Mouse (Mus musculus): ENCODE measurements around the gene Nomo1. TPM values are rescaled to one million over a fixed set of nuclear protein-coding genes. Genes with fewer than 3 reads are reported as not detected.

Nomo1 gene
- total and polyA plus RNA-seq, 2 experiments, result 15.3 to 19.7 TPM

GRCm38 (mm10) chr7:46028681-46029080 lies 4.8 kb upstream of the Nomo1 start:
- Histone ChIP-seq H3K27ac (replicated peaks; ENCODE audit: insufficient read depth, low read depth, low read length) (peak overlapping the region; percentile 99), H3K9ac (ENCODE audit: low read depth, low read length) (peak overlapping the region; percentile 72), H3K27me3 (ENCODE audit: control insufficient read depth, insufficient read depth, low read length) (no peaks in the 10 kb centered on the region), H3K4me1 (ENCODE audit: control insufficient read depth, insufficient read depth, low read length) (peaks cover 16% of the 10 kb centered on the region), H3K79me2 (ENCODE audit: control insufficient read depth, insufficient read depth, low read length) (peaks cover 10% of the 10 kb centered on the region), H3K4me3 (ENCODE audit: insufficient read depth, low read depth, low read length) (peak overlapping the region; percentile 67), H3K36me3 (ENCODE audit: control insufficient read depth, insufficient read depth, low read length) (peaks cover 16% of the 10 kb centered on the region)
- DNase-seq (ENCODE audit: extremely low read depth, low read depth, low spot score), result peak; percentile 98
- WGBS, result 29% methylated on average over 10 of the region's 10 CpGs
- TF ChIP-seq POLR2A (IDR thresholded peaks at IDR 0.05; ENCODE audit: extremely low read depth, insufficient read depth, low read length) (no peak), CTCF (IDR thresholded peaks at IDR 0.05; ENCODE audit: low read depth, low read length) (no peak)

GRCm38 (mm10) chr7:46029299-46030144 lies 4.0 kb upstream of the Nomo1 start:
- H3K4me1 ChIP-seq (ENCODE audit: control insufficient read depth, insufficient read depth, low read length), result peaks cover 19% of the 10 kb centered on the region
- no peaks in the 10 kb centered on the region for H3K27me3 ChIP-seq (ENCODE audit: control insufficient read depth, insufficient read depth, low read length)
- H3K36me3 ChIP-seq (ENCODE audit: control insufficient read depth, insufficient read depth, low read length), result peaks cover 12% of the 10 kb centered on the region
- peak; percentile 88 for DNase-seq (ENCODE audit: extremely low read depth, low read depth, low spot score)
- H3K9ac ChIP-seq (ENCODE audit: low read depth, low read length), result peak overlapping the region; percentile 85
- H3K79me2 ChIP-seq (ENCODE audit: control insufficient read depth, insufficient read depth, low read length), result peaks cover 17% of the 10 kb centered on the region
- peak overlapping the region; percentile 75 for H3K4me3 ChIP-seq (ENCODE audit: insufficient read depth, low read depth, low read length)
- H3K27ac ChIP-seq (replicated peaks; ENCODE audit: insufficient read depth, low read depth, low read length), result peak overlapping the region; percentile 99
- WGBS, result 15% methylated on average over 9 of the region's 9 CpGs
- TF ChIP-seq POLR2A (IDR thresholded peaks at IDR 0.05; ENCODE audit: extremely low read depth, insufficient read depth, low read length) (no peak), CTCF (IDR thresholded peaks at IDR 0.05; ENCODE audit: low read depth, low read length) (no peak)

- H3K4me3 ChIP-seq (ENCODE audit: insufficient read depth, low read depth, low read length), result peak within 1 kb of the TSS; percentile 75
- H3K79me2 ChIP-seq (ENCODE audit: control insufficient read depth, insufficient read depth, low read length), result peaks cover 20% of the 10 kb centered on the region
- H3K27me3 ChIP-seq (ENCODE audit: control insufficient read depth, insufficient read depth, low read length), result no peaks in the 10 kb centered on the region
- peaks cover 22% of the 10 kb centered on the region for H3K4me1 ChIP-seq (ENCODE audit: control insufficient read depth, insufficient read depth, low read length)
- H3K36me3 ChIP-seq (ENCODE audit: control insufficient read depth, insufficient read depth, low read length), result peaks cover 12% of the 10 kb centered on the region
- H3K9ac ChIP-seq (ENCODE audit: low read depth, low read length), result peak within 1 kb of the TSS; percentile 85
- TF ChIP-seq POLR2A (IDR thresholded peaks at IDR 0.05; ENCODE audit: extremely low read depth, insufficient read depth, low read length), result peak; percentile 85
- no peak for TF ChIP-seq CTCF (IDR thresholded peaks at IDR 0.05; ENCODE audit: low read depth, low read length)
- peak; percentile 96 for DNase-seq (ENCODE audit: extremely low read depth, low read depth, low spot score)
- H3K27ac ChIP-seq (replicated peaks; ENCODE audit: insufficient read depth, low read depth, low read length), result peak within 1 kb of the TSS; percentile 99
- 6% methylated on average over 11 of the region's 11 CpGs for whole genome bisulfite sequencing
Observed at GRCm38 (mm10) chr7:46030145-46030488, 3.4 kb upstream of the Nomo1 start, which contains the start of gene Abcc6. Gene Abcc6 (minus strand): TSS chr7:46030302.

- Histone ChIP-seq H3K27ac (replicated peaks; ENCODE audit: insufficient read depth, low read depth, low read length) (peak overlapping the region; percentile 99), H3K4me1 (ENCODE audit: control insufficient read depth, insufficient read depth, low read length) (peaks cover 22% of the 10 kb centered on the region)
Observed at GRCm38 (mm10) chr7:46031075-46031474, 2.4 kb upstream of the Nomo1 start.

GRCm38 (mm10) chr7:46033870-46034337 lies 406 bp downstream of the Nomo1 start:
- Histone ChIP-seq H3K36me3 (ENCODE audit: control insufficient read depth, insufficient read depth, low read length) (no peaks in the 10 kb centered on the region), H3K79me2 (ENCODE audit: control insufficient read depth, insufficient read depth, low read length) (peaks cover 14% of the 10 kb centered on the region), H3K9ac (ENCODE audit: low read depth, low read length) (peak overlapping the region; percentile 89), H3K4me1 (ENCODE audit: control insufficient read depth, insufficient read depth, low read length) (peaks cover 15% of the 10 kb centered on the region), H3K27ac (replicated peaks; ENCODE audit: insufficient read depth, low read depth, low read length) (no peak overlapping the region), H3K27me3 (ENCODE audit: control insufficient read depth, insufficient read depth, low read length) (no peaks in the 10 kb centered on the region), H3K4me3 (ENCODE audit: insufficient read depth, low read depth, low read length) (peak overlapping the region; percentile 88)
- WGBS, result under 1% methylated on average over 28 of the region's 35 CpGs
- TF ChIP-seq CTCF (IDR thresholded peaks at IDR 0.05; ENCODE audit: low read depth, low read length) (no peak), POLR2A (IDR thresholded peaks at IDR 0.05; ENCODE audit: extremely low read depth, insufficient read depth, low read length) (no peak)
- no peak for DNase-seq (ENCODE audit: extremely low read depth, low read depth, low spot score)

More at GRCm38 (mm10) chr7:46031075-46031474, 2.4 kb upstream of the Nomo1 start:
- 18% methylated on average over 2 of the region's 2 CpGs for WGBS
- Histone ChIP-seq H3K36me3 (ENCODE audit: control insufficient read depth, insufficient read depth, low read length) (peaks cover 4% of the 10 kb centered on the region), H3K9ac (ENCODE audit: low read depth, low read length) (peak overlapping the region; percentile 53), H3K4me3 (ENCODE audit: insufficient read depth, low read depth, low read length) (no peak overlapping the region), H3K27me3 (ENCODE audit: control insufficient read depth, insufficient read depth, low read length) (no peaks in the 10 kb centered on the region), H3K79me2 (ENCODE audit: control insufficient read depth, insufficient read depth, low read length) (peaks cover 20% of the 10 kb centered on the region)
- peak; percentile 43 for DNase-seq (ENCODE audit: extremely low read depth, low read depth, low spot score)
- TF ChIP-seq POLR2A (IDR thresholded peaks at IDR 0.05; ENCODE audit: extremely low read depth, insufficient read depth, low read length) (no peak), CTCF (IDR thresholded peaks at IDR 0.05; ENCODE audit: low read depth, low read length) (no peak)

GRCm38 (mm10) chr7:46034991-46035390 lies 1.5 kb downstream of the Nomo1 start:
- TF ChIP-seq POLR2A (IDR thresholded peaks at IDR 0.05; ENCODE audit: extremely low read depth, insufficient read depth, low read length), result no peak
- H3K9ac ChIP-seq (ENCODE audit: low read depth, low read length), result no peak overlapping the region
- H3K27ac ChIP-seq (replicated peaks; ENCODE audit: insufficient read depth, low read depth, low read length), result no peak overlapping the region
- no peaks in the 10 kb centered on the region for H3K27me3 ChIP-seq (ENCODE audit: control insufficient read depth, insufficient read depth, low read length)
- H3K79me2 ChIP-seq (ENCODE audit: control insufficient read depth, insufficient read depth, low read length), result peaks cover 14% of the 10 kb centered on the region
- H3K36me3 ChIP-seq (ENCODE audit: control insufficient read depth, insufficient read depth, low read length), result peaks cover 2% of the 10 kb centered on the region; the same call in 1 of the 2 replicates
- peaks cover 14% of the 10 kb centered on the region for H3K4me1 ChIP-seq (ENCODE audit: control insufficient read depth, insufficient read depth, low read length)
- no peak for DNase-seq (ENCODE audit: extremely low read depth, low read depth, low spot score)
- 47% methylated on average over 2 of the region's 2 CpGs for WGBS
- no peak overlapping the region for H3K4me3 ChIP-seq (ENCODE audit: insufficient read depth, low read depth, low read length)

Measured in liver, adult 2 months (tissue).